Mouse (Mus musculus): ENCODE results near the gene Hmg20b.

GRCm38 (mm10) chr10:81309571-81309970 is 40.7 kb downstream of the Hmg20b start:
- no peak for TF ChIP-seq CTCF (conservative IDR thresholded peaks at IDR 0.05; ENCODE audit: insufficient read depth, insufficient read length, low read depth, low read length)
- TF ChIP-seq POLR2A (IDR thresholded peaks at IDR 0.05; ENCODE audit: low read depth, low read length) = no peak

Measured in kidney, adult 2 months (tissue).